Mouse (Mus musculus) embryonic facial prominence, embryonic 14.5 days (tissue): ENCODE data around the gene Tmem141. TPM values are rescaled to one million over a fixed set of nuclear protein-coding genes. Genes with fewer than 3 reads are reported as not detected.

ENCODE experiments used
- ATAC-seq: fragments of 200-750 bp; cut with Nextera tagmentation; 2 replicates; pipeline ENCODE4 v1.8.0; 2017; ENCODE audit warnings: low read depth, moderate number of reproducible peaks, moderate TSS enrichment
- DNase-seq: peaks from one replicate; pipeline ENCODE4 v3.0.0-alpha.2; 2015; ENCODE audit warnings: low spot score
- H3K27ac ChIP-seq: fragments of 300-500 bp; sonication (generic); replicated peaks from 2 replicates; pipeline ENCODE4 v1.5.1; 2014; ENCODE audit warnings: low read depth, mild to moderate bottlenecking, low read length, moderate library complexity
- H3K27me3 ChIP-seq: fragments of 300-500 bp; sonication (generic); replicated peaks from 2 replicates; pipeline ENCODE4 v1.6.1; 2014; ENCODE audit warnings: low read length; ENCODE audit not compliant: control insufficient read depth, insufficient read depth
- H3K36me3 ChIP-seq: fragments of 300-500 bp; sonication (generic); 2 replicates; pipeline ENCODE4 v1.6.1; 2014; ENCODE audit warnings: low read length, mixed read lengths; ENCODE audit not compliant: control insufficient read depth, insufficient read depth
- H3K4me1 ChIP-seq: fragments of 300-500 bp; sonication (generic); 2 replicates; pipeline ENCODE4 v1.6.1; 2014; ENCODE audit warnings: antibody characterized with exemption, low read length; ENCODE audit not compliant: control insufficient read depth, insufficient read depth
- H3K4me2 ChIP-seq: fragments of 300-500 bp; sonication (generic); 2 replicates; pipeline ENCODE4 v1.6.1; 2014; ENCODE audit warnings: low read depth, mild to moderate bottlenecking, low read length, moderate library complexity, mixed read lengths
- H3K4me3 ChIP-seq: fragments of 300-500 bp; sonication (generic); 2 replicates; pipeline ENCODE4 v1.5.1; 2014; ENCODE audit warnings: low read depth, mild to moderate bottlenecking, low read length
- H3K9ac ChIP-seq: fragments of 300-500 bp; sonication (generic); 2 replicates; pipeline ENCODE4 v1.6.1; 2014; ENCODE audit warnings: low read depth, mild to moderate bottlenecking, low read length, moderate library complexity, mixed read lengths
- H3K9me3 ChIP-seq: fragments of 300-500 bp; sonication (generic); 2 replicates; pipeline ENCODE4 v1.6.1; 2016; ENCODE audit warnings: low read length; ENCODE audit not compliant: control insufficient read depth
- WGBS: fragments of 180-500 bp; shearing (Covaris S2); extraction: QIAGEN DNeasy Blood & Tissue Kit; methylation state at CpG from one replicate; pipeline ENCODE4 v1.1.7; 2014; 5-methylcytosine and 5-hydroxymethylcytosine counted together
- polyA plus RNA-seq: library from polyadenylated mRNA; unstranded; fragments of >200 nt; fragmentation: Nextera tagmentation; extraction: Ambion mirVana; gene quantifications from 2 replicates; pipeline ENCODE4 v1.2.1, GENCODE M21; 2014

Tmem141 gene
- polyA plus RNA-seq, 1 experiment from 2014 or later = 22.9 TPM

GRCm38 (mm10) chr2:25583571-25583970 lies 38.2 kb downstream of the Tmem141 start:
- Histone ChIP-seq H3K27me3 (peaks cover 25% of the 10 kb centered on the region), H3K36me3 (peaks cover 55% of the 10 kb centered on the region), H3K9me3 (no peaks in the 10 kb centered on the region), H3K27ac (no peak overlapping the region), H3K9ac (no peak overlapping the region), H3K4me2 (no peak overlapping the region), H3K4me3 (no peak overlapping the region), H3K4me1 (peaks cover 8% of the 10 kb centered on the region; the same call in 1 of the 2 replicates)
- WGBS = 66% methylated on average over 3 of the region's 4 CpGs
- ATAC-seq = no peak
- DNase-seq = no peak

DNA sequence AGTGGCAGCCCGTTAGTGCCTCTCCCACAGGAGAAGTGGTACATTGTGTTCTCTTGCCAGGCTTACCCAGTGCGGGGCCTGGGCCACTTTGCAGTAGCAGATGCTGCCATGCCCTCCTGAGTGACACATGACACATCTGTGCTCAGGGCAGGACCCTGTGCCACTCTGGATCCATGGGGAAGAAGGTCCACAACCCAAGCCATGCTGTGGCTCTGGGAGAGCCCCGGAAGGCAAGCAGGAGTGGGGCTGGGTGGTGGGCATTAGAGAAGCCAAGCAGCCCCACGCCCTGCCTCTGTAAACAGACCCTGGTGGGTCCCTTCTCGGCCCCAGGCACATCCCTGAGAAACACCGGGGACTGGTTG lies 38.7 kb downstream of the Tmem141 start:
- H3K4me2 ChIP-seq = no peak overlapping the region
- 80% methylated on average over 5 of the region's 6 CpGs for WGBS
- no peak overlapping the region for H3K27ac ChIP-seq
- H3K36me3 ChIP-seq = peaks cover 51% of the 10 kb centered on the region
- H3K27me3 ChIP-seq = peaks cover 30% of the 10 kb centered on the region
- H3K4me1 ChIP-seq = peaks cover 8% of the 10 kb centered on the region; the same call in 1 of the 2 replicates
- H3K9me3 ChIP-seq = no peaks in the 10 kb centered on the region
- ATAC-seq (no peak), DNase-seq (no peak)
- H3K4me3 ChIP-seq = no peak overlapping the region
- H3K9ac ChIP-seq = no peak overlapping the region

DNA sequence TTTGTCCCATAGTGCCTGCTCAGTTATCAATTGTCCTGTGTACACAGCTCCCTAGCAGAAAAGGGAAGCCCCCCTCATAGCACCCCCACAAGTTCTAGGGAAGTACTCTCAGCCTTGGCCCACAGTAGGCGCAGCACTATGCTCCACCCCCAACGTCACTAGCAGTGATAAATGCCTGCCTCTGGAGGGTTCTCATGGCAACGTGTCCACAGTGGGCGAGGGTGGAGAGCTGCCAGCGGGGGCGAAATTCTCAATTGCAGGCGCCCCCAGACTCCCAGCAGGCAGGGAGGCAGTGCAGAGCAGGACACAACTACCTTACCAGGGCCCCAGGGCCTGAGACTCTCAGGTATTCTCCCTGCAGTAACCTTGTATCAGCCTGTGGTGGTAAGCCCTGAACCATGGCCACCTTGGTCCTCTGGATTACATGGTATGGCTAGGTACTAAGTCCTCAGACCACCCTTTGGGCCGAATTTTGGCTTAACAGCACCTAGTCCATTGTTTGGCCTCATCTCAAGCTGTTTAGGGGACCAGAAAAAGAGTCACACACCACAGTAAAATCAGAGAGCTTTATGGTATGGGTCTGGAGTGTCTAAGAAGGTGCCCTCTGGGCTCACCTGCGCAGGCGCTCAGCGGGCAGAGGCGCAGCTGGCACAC lies 39.2 kb downstream of the Tmem141 start:
- DNase-seq (no peak), ATAC-seq (no peak)
- H3K36me3 ChIP-seq = peaks cover 47% of the 10 kb centered on the region
- WGBS = 52% methylated on average over 12 of the region's 12 CpGs
- no peak overlapping the region for H3K4me3 ChIP-seq
- peaks cover 13% of the 10 kb centered on the region; the same call in 1 of the 2 replicates for H3K4me1 ChIP-seq
- no peaks in the 10 kb centered on the region for H3K9me3 ChIP-seq
- peaks cover 35% of the 10 kb centered on the region for H3K27me3 ChIP-seq
- H3K27ac ChIP-seq = no peak overlapping the region
- no peak overlapping the region for H3K9ac ChIP-seq
- H3K4me2 ChIP-seq = no peak overlapping the region

DNA sequence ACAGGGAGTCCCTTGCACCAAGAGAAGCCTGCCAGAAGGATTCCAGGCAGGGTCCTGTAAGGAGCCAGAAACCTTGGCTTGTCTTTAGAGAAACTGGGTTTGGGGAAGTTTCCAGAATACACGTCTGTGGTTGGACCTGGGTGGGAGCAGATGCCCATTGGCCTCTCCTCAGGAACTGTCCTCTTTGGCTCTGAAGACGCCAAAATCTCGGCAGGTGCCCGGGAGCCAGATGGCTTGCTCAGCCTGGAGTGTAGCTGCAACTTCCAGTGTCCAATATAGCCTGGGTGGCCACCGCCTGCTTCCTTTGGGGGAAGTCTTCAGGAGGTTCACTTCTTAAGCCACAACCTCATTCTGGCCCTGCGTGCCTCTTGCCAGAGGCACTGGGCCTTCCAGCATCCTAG lies 39.9 kb downstream of the Tmem141 start:
- Histone ChIP-seq H3K4me1 (peaks cover 17% of the 10 kb centered on the region; the same call in 1 of the 2 replicates), H3K9ac (no peak overlapping the region), H3K27ac (no peak overlapping the region), H3K27me3 (peaks cover 42% of the 10 kb centered on the region), H3K4me3 (no peak overlapping the region), H3K9me3 (no peaks in the 10 kb centered on the region), H3K36me3 (peaks cover 40% of the 10 kb centered on the region), H3K4me2 (peak overlapping the region; percentile 64)
- ATAC-seq (0 out of 2 replicates have a peak, but pooled peaks have one; percentile 4), DNase-seq (no peak)
- WGBS = 40% methylated on average over 6 of the region's 6 CpGs

DNA sequence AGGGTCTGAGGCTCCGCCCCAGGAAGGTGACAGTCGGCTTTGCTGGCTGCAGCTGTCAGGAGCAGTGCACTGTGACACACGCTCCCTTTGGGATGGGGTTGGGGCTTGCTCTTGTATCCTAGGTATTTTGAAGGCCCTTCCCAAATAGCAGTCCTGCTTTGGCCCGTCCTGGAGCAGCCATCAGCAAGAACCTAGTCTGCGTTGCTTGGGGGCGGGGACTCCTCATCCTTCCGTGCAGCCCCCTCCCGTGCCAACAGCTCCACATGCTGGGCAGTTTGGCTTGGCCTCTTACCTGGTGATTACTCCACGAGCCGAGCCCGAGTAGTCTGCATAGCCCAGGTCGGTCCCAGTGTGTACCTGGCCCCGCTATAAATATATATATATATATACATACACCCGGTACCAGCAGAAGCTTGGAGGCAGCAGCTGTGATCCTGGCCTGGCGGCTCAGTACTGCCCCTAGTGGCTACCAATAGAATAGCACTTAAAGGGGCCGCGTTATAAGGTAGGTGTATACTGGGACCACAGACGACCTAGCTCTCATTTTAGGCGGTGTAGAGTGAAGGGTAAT lies 40.4 kb downstream of the Tmem141 start, which contains the start of gene Ajm1:
Gene Ajm1, minus strand, starts transcription at position 464 of the 571 bp plus-strand sequence.
- no peak within 1 kb of the TSS for H3K27ac ChIP-seq
- H3K9me3 ChIP-seq = no peaks in the 10 kb centered on the region
- peaks cover 47% of the 10 kb centered on the region for H3K27me3 ChIP-seq
- H3K4me2 ChIP-seq = peak within 1 kb of the TSS; percentile 64
- ATAC-seq (peak; percentile 85), DNase-seq (peak; percentile 67)
- peaks cover 35% of the 10 kb centered on the region for H3K36me3 ChIP-seq
- 0 out of 2 replicates have a peak within 1 kb of the TSS, but pooled peaks have one; percentile 2 for H3K9ac ChIP-seq
- H3K4me1 ChIP-seq = peaks cover 17% of the 10 kb centered on the region; the same call in 1 of the 2 replicates
- 8% methylated on average over 19 of the region's 19 CpGs for WGBS
- peak within 1 kb of the TSS; percentile 35 for H3K4me3 ChIP-seq

DNA sequence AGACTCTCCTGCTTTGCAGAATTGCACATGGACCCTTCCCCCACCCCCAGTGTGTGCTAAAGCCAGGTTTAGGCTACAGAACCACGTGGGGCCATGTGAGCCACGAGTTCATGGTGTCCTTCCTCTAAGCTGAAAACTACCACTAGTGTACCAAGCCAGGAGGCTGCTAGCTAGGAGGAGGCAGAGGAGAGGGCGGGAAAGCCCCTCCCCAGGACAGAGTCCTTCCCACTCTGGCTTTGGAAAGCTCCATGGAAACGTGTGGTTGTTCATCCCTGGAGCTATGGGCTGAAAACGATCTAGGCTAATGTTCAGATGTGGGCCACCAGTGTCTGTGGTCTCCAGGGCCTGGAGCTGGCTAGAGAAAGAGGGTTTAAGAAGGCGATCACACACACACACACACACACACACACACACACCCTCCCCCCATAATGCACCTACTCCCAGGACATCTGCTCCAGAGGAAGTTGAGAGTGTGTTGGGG lies 41.1 kb downstream of the Tmem141 start:
- H3K4me1 ChIP-seq = peaks cover 20% of the 10 kb centered on the region
- no peaks in the 10 kb centered on the region for H3K9me3 ChIP-seq
- H3K27me3 ChIP-seq = peaks cover 50% of the 10 kb centered on the region
- H3K4me2 ChIP-seq = peak overlapping the region; percentile 64; the same call in 1 of the 2 replicates
- DNase-seq (no peak), ATAC-seq (no peak)
- peaks cover 31% of the 10 kb centered on the region for H3K36me3 ChIP-seq
- no peak overlapping the region for H3K9ac ChIP-seq
- 36% methylated on average over 6 of the region's 6 CpGs for WGBS
- peak overlapping the region; percentile 35 for H3K4me3 ChIP-seq
- no peak overlapping the region for H3K27ac ChIP-seq

DNA sequence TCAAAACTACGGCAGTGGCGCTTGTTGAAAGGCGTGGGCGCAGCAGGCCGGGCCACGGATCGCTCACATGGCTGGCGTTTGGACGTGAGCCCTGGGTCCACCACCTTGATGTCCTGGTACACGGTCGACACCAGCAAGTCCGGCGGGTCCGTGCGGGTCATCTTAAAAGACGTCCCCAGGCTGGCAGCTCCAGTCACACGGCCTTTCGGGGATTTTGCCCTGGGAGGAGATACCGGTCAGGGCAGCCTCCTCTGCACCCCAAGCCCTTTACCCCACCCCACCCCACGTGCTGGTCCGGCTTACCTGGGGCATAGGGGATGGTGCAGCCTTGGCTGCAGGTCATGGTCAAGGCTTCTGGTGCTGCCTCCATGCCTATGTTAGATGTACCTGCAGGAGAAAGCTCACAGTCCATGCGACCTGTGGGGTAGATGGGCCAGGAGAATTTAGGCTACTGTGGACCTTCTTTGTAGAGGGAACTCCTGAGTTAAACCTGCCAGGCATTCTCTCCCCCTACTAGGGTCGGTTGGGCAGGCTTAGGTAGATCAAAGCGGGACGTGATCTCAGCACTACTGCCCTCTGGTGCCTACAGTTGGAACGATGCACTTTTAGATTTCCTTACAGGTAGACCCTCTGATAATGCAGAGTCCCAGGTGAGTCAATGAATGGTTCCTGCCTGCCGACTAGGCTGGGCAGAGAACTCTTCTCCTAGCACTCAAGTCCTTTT lies 41.9 kb downstream of the Tmem141 start:
- no peak for ATAC-seq
- H3K9ac ChIP-seq = peak overlapping the region; percentile 38; the same call in 1 of the 2 replicates

More for the DNA sequence above, 41.9 kb downstream of the Tmem141 start:
- Histone ChIP-seq H3K36me3 (peaks cover 24% of the 10 kb centered on the region), H3K9me3 (no peaks in the 10 kb centered on the region), H3K4me3 (peak overlapping the region; percentile 25), H3K27me3 (peaks cover 50% of the 10 kb centered on the region), H3K27ac (no peak overlapping the region), H3K4me1 (peaks cover 23% of the 10 kb centered on the region), H3K4me2 (peak overlapping the region; percentile 35)
- 5% methylated on average over 25 of the region's 27 CpGs for WGBS
- DNase-seq = peak; percentile 46
